Mouse (Mus musculus): Measurements from ENCODE around the gene Cdh22. TPM values are rescaled to one million over a fixed set of nuclear protein-coding genes. Genes with fewer than 3 reads are reported as not detected.

Gene Cdh22
- polyA plus RNA-seq (2012; rRNA removed) = 12.7 and 12.8 TPM in 2 replicates

GRCm38 (mm10) chr2:165234613-165235291, at the start of gene Cdh22:
Gene Cdh22 (minus strand): TSS chr2:165234853.

GRCm38 (mm10) chr2:165090650-165091049, 144.0 kb downstream of the Cdh22 start, which contains the start of gene 1700025C18Rik:
Gene 1700025C18Rik (minus strand): TSS chr2:165090750.

Other genes starting within 250 kb of the Cdh22 start
- 113 and 127 TPM in 2 replicates for gene Ncoa5, start 200.0 kb downstream of the Cdh22 start, polyA plus RNA-seq (2012; rRNA removed)
- 9.4 and 9.7 TPM in 2 replicates for gene Cd40, start 179.2 kb downstream of the Cdh22 start, polyA plus RNA-seq (2012; rRNA removed)
- gene 1700025C18Rik, start 144.1 kb downstream of the Cdh22 start, polyA plus RNA-seq (2012; rRNA removed) = not detected in 2 replicates
- gene Slc35c2, start 53.0 kb upstream of the Cdh22 start, polyA plus RNA-seq (2012; rRNA removed) = 50.3 and 52.3 TPM in 2 replicates
- gene Elmo2, start 91.6 kb upstream of the Cdh22 start, polyA plus RNA-seq (2012; rRNA removed) = 98.4 and 98.8 TPM in 2 replicates
- gene Zfp663, start 133.9 kb upstream of the Cdh22 start, polyA plus RNA-seq (2012; rRNA removed) = 6.4 and 7.4 TPM in 2 replicates
- gene Zfp334, start 153.4 kb upstream of the Cdh22 start, polyA plus RNA-seq (2012; rRNA removed) = 15.0 and 16.5 TPM in 2 replicates
- gene Ocstamp, start 165.6 kb upstream of the Cdh22 start, polyA plus RNA-seq (2012; rRNA removed) = 0.04 TPM in 2 replicates
- gene Slc13a3, start 238.4 kb upstream of the Cdh22 start, polyA plus RNA-seq (2012; rRNA removed) = 2.7 and 3.2 TPM in 2 replicates